Mouse (Mus musculus) thymus, postnatal 0 days (tissue): ENCODE data around the gene Eci1. TPM values are rescaled to one million over a fixed set of nuclear protein-coding genes. Genes with fewer than 3 reads are reported as not detected.

ENCODE experiments used
- polyA plus RNA-seq: library from polyadenylated mRNA; unstranded; fragments of >200 nt; fragmentation: Nextera tagmentation; extraction: Ambion mirVana; gene quantifications from 2 replicates; pipeline ENCODE4 v1.2.1, GENCODE M21; 2015

The Eci1 gene
- polyA plus RNA-seq, 1 experiment from 2014 or later: 31.3 TPM

Other genes with a start within 250 kb of the Eci1 start
- gene Tbc1d24, start 221.1 kb upstream of the Eci1 start, polyA plus RNA-seq: 1.4 and 1.5 TPM in 2 replicates
- gene Ntn3, start 217.1 kb upstream of the Eci1 start, polyA plus RNA-seq: 0.19 and 0.29 TPM in 2 replicates
- 6.9 and 8.0 TPM in 2 replicates for gene Tedc2, start 205.8 kb upstream of the Eci1 start, polyA plus RNA-seq
- gene Ccnf, start 175.2 kb upstream of the Eci1 start, polyA plus RNA-seq: 63.0 and 74.3 TPM in 2 replicates
- not detected in 2 replicates for gene Abca17, start 75.6 kb upstream of the Eci1 start, polyA plus RNA-seq
- 5.6 and 8.1 TPM in 2 replicates for gene Abca3, start 74.7 kb upstream of the Eci1 start, polyA plus RNA-seq
- 232 and 240 TPM in 2 replicates for gene Rnps1, start 12.1 kb upstream of the Eci1 start, polyA plus RNA-seq
- 1.7 and 1.9 TPM in 2 replicates for gene Dnase1l2, start 16.5 kb downstream of the Eci1 start, polyA plus RNA-seq
- gene E4f1, start 43.7 kb downstream of the Eci1 start, polyA plus RNA-seq: 12.2 and 24.5 TPM in 2 replicates
- gene Pgp, start 43.8 kb downstream of the Eci1 start, polyA plus RNA-seq: 55.7 and 57.4 TPM in 2 replicates
- gene Bricd5, start 47.2 kb downstream of the Eci1 start, polyA plus RNA-seq: 0.18 TPM in 1 of 2 replicates, not detected in the other
- gene Mlst8, start 52.4 kb downstream of the Eci1 start, polyA plus RNA-seq: 18.6 and 19.2 TPM in 2 replicates
- 0.10 and 0.19 TPM in 2 replicates for gene Caskin1, start 62.0 kb downstream of the Eci1 start, polyA plus RNA-seq
- gene Traf7, start 101.3 kb downstream of the Eci1 start, polyA plus RNA-seq: 59.9 and 64.3 TPM in 2 replicates
- gene Rab26, start 107.6 kb downstream of the Eci1 start, polyA plus RNA-seq: 1.5 and 2.4 TPM in 2 replicates
- gene Pkd1, start 123.2 kb downstream of the Eci1 start, polyA plus RNA-seq: 4.6 and 6.4 TPM in 2 replicates
- gene Tsc2, start 206.0 kb downstream of the Eci1 start, polyA plus RNA-seq: 25.0 and 26.0 TPM in 2 replicates
- gene Nthl1, start 206.0 kb downstream of the Eci1 start, polyA plus RNA-seq: 8.2 and 10.4 TPM in 2 replicates
- 11.3 and 11.9 TPM in 2 replicates for gene Slc9a3r2, start 223.7 kb downstream of the Eci1 start, polyA plus RNA-seq
- 0.21 TPM in 1 of 2 replicates, not detected in the other for gene Npw, start 231.8 kb downstream of the Eci1 start, polyA plus RNA-seq
- 11.6 and 14.5 TPM in 2 replicates for gene Zfp598, start 243.0 kb downstream of the Eci1 start, polyA plus RNA-seq